Mouse (Mus musculus) kidney, postnatal 0 days (tissue): ENCODE measurements around the gene Ylpm1. TPM values are rescaled to one million over a fixed set of nuclear protein-coding genes. Genes with fewer than 3 reads are reported as not detected.

Experiments
- ATAC-seq: fragments of 200-750 bp; cut with Nextera tagmentation; replicated peaks from 2 replicates; pipeline ENCODE4 v1.8.0; 2017; ENCODE audit warnings: low read depth, moderate number of reproducible peaks, moderate TSS enrichment, moderate library complexity; ENCODE audit not compliant: low FRiP score
- DNase-seq: peaks from one replicate; pipeline ENCODE4 v3.0.0-alpha.2; 2016; ENCODE audit warnings: low spot score
- H3K27ac ChIP-seq: fragments of 300-500 bp; sonication (generic); 2 replicates; pipeline ENCODE4 v1.5.1; 2014; ENCODE audit warnings: mild to moderate bottlenecking
- H3K27me3 ChIP-seq: fragments of 300-500 bp; sonication (generic); 2 replicates; pipeline ENCODE4 v1.6.1; 2014; ENCODE audit warnings: low read length, mixed read lengths; ENCODE audit not compliant: insufficient read depth
- H3K36me3 ChIP-seq: fragments of 300-500 bp; sonication (generic); 2 replicates; pipeline ENCODE4 v1.6.1; 2014; ENCODE audit warnings: low read length, mixed read lengths; ENCODE audit not compliant: insufficient read depth
- H3K4me1 ChIP-seq: fragments of 300-500 bp; sonication (generic); replicated peaks from 2 replicates; pipeline ENCODE4 v1.6.1; 2014; ENCODE audit warnings: antibody characterized with exemption, low read length, mixed read lengths; ENCODE audit not compliant: insufficient read depth
- H3K4me2 ChIP-seq: fragments of 300-500 bp; sonication (generic); 2 replicates; pipeline ENCODE4 v1.6.1; 2014; ENCODE audit warnings: mild to moderate bottlenecking, low read length, moderate library complexity, mixed read lengths
- H3K4me3 ChIP-seq: fragments of 300-500 bp; sonication (generic); replicated peaks from 2 replicates; pipeline ENCODE4 v1.5.1; 2014; ENCODE audit warnings: low read depth, low read length
- H3K9ac ChIP-seq: fragments of 300-500 bp; sonication (generic); 2 replicates; pipeline ENCODE4 v1.6.1; 2014; ENCODE audit warnings: low read depth, low read length
- H3K9me3 ChIP-seq: fragments of 300-500 bp; sonication (generic); replicated peaks from 2 replicates; pipeline ENCODE4 v1.6.1; 2016; ENCODE audit warnings: low read length, inconsistent platforms, mixed read lengths
- CTCF ChIP-seq: IDR thresholded peaks from 2 replicates; pipeline ENCODE4 v1.5.1; 2016; ENCODE audit warnings: antibody characterized with exemption, low read depth, mild to moderate bottlenecking, moderate library complexity
- WGBS: fragments of 180-500 bp; shearing (Covaris S2); extraction: QIAGEN DNeasy Blood & Tissue Kit; methylation state at CpG from one replicate; pipeline ENCODE4 v1.1.7; 2014; 5-methylcytosine and 5-hydroxymethylcytosine counted together
- polyA plus RNA-seq: library from polyadenylated mRNA; unstranded; fragments of >200 nt; fragmentation: Nextera tagmentation; extraction: Ambion mirVana; gene quantifications from 2 replicates; pipeline ENCODE4 v1.2.1, GENCODE M21; 2015

Gene Ylpm1
- polyA plus RNA-seq, 1 experiment from 2014 or later, result 19.7 TPM

DNA sequence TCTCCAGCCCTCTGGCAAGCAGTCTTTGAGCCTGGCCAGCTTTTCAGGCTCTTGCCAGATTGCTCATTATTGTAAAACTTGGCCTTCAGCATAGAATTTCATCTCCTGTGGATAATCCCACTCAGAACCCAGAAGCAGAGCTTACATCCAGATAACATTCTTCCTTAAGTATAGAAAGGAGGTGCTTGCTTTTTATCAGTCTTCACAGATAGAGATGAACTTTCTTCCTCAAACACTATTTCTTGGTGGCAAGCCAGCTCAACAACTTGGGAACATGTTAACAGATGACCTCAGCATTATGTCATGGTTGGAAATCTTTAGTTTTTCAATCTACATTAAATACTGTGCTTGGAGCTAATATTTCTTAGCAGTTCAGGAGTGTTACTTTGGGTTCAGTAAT, 74.9 kb downstream of the Ylpm1 start:
- TF ChIP-seq CTCF, result no peak
- DNase-seq (no peak), ATAC-seq (no peak)
- H3K27me3 ChIP-seq, result no peaks in the 10 kb centered on the region
- no peaks in the 10 kb centered on the region for H3K4me1 ChIP-seq
- no peak overlapping the region for H3K9ac ChIP-seq
- H3K4me2 ChIP-seq, result no peak overlapping the region
- H3K4me3 ChIP-seq, result no peak overlapping the region
- peaks cover 22% of the 10 kb centered on the region for H3K36me3 ChIP-seq
- H3K9me3 ChIP-seq, result no peaks in the 10 kb centered on the region
- H3K27ac ChIP-seq, result no peak overlapping the region

- H3K4me3 ChIP-seq, result no peak overlapping the region
- peaks cover 5% of the 10 kb centered on the region; the same call in 1 of the 2 replicates for H3K36me3 ChIP-seq
- WGBS, result 91% methylated on average over 3 of the region's 3 CpGs
- DNase-seq, result no peak
- no peaks in the 10 kb centered on the region for H3K27me3 ChIP-seq
- H3K27ac ChIP-seq, result no peak overlapping the region
- ATAC-seq, result no peak
- no peak for TF ChIP-seq CTCF
- no peak overlapping the region for H3K4me2 ChIP-seq
- H3K9ac ChIP-seq, result no peak overlapping the region
- H3K9me3 ChIP-seq, result no peaks in the 10 kb centered on the region
- no peaks in the 10 kb centered on the region for H3K4me1 ChIP-seq
These were observed 81.0 kb downstream of the Ylpm1 start for GRCm38 (mm10) chr12:85077100-85077499.

- Histone ChIP-seq H3K27ac (no peak overlapping the region), H3K4me2 (no peak overlapping the region), H3K4me3 (no peak overlapping the region), H3K36me3 (0 out of 2 replicates have a peak, but pooled peaks cover 6% of the 10 kb centered on the region), H3K9me3 (no peaks in the 10 kb centered on the region), H3K9ac (no peak overlapping the region), H3K4me1 (no peaks in the 10 kb centered on the region), H3K27me3 (no peaks in the 10 kb centered on the region)
- ATAC-seq, result no peak
- TF ChIP-seq CTCF, result no peak
- 80% methylated on average over 2 of the region's 2 CpGs for WGBS
- DNase-seq, result no peak
These were observed 88.1 kb downstream of the Ylpm1 start for GRCm38 (mm10) chr12:85084257-85084656.

DNA sequence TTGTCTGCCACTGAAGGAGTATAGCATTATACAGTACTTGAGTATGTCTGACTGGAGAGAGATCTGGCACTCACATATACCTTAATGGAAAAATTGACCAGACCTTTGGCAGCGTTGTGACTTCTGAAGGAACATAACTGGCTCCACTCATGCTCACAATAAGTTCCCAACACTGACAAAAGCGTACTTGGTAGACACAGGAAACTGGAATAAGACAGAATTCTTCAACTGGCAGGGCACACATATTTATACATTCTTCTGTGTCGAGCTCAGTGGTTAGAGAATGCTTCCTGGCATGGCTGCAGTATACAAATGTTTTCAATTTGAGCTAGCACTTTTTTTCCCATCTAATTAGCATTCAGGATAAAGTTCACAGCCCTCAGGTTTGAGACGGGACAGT, 88.8 kb downstream of the Ylpm1 start:
- no peak overlapping the region for H3K9ac ChIP-seq
- no peak for TF ChIP-seq CTCF
- no peak overlapping the region for H3K4me3 ChIP-seq
- H3K27ac ChIP-seq, result no peak overlapping the region
- ATAC-seq, result no peak
- 0 out of 2 replicates have a peak, but pooled peaks cover 6% of the 10 kb centered on the region for H3K36me3 ChIP-seq
- H3K27me3 ChIP-seq, result no peaks in the 10 kb centered on the region
- no peaks in the 10 kb centered on the region for H3K4me1 ChIP-seq
- DNase-seq, result no peak
- H3K4me2 ChIP-seq, result no peak overlapping the region
- WGBS, result 83% methylated on average over 4 of the region's 4 CpGs
- no peaks in the 10 kb centered on the region for H3K9me3 ChIP-seq

DNA sequence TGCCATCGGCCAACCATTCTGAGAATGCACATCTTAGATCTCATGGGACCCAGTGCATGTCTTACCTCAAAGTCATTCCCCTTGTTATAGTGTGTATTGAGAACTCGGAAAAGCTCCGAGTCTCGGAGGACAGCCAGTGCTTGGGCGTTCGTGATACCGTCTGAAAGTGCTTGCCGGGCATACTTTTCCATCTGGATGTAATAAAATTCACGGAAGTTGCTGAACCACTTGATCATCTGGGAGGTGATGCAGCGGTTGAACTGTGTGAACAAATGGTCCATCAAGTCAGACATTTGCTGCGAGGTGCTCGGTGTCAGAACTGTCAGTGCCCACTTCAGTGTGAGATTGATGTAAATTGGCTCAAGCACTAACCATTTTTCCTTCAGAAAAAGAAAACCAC, 91.7 kb downstream of the Ylpm1 start:
- no peak overlapping the region for H3K4me2 ChIP-seq
- WGBS, result 65% methylated on average over 12 of the region's 12 CpGs
- TF ChIP-seq CTCF, result no peak
- H3K36me3 ChIP-seq, result 0 out of 2 replicates have a peak, but pooled peaks cover 6% of the 10 kb centered on the region
- ATAC-seq, result no peak
- H3K27me3 ChIP-seq, result no peaks in the 10 kb centered on the region
- H3K9me3 ChIP-seq, result no peaks in the 10 kb centered on the region
- H3K9ac ChIP-seq, result no peak overlapping the region
- DNase-seq, result no peak
- no peaks in the 10 kb centered on the region for H3K4me1 ChIP-seq
- H3K4me3 ChIP-seq, result no peak overlapping the region
- no peak overlapping the region for H3K27ac ChIP-seq

GRCm38 (mm10) chr12:85091190-85091589, 95.1 kb downstream of the Ylpm1 start:
- H3K27me3 ChIP-seq, result no peaks in the 10 kb centered on the region
- DNase-seq (no peak), ATAC-seq (no peak)
- H3K9ac ChIP-seq, result no peak overlapping the region
- no peak overlapping the region for H3K4me2 ChIP-seq
- no peak for TF ChIP-seq CTCF
- H3K9me3 ChIP-seq, result no peaks in the 10 kb centered on the region
- H3K27ac ChIP-seq, result no peak overlapping the region
- WGBS, result 96% methylated on average over 3 of the region's 3 CpGs
- H3K4me3 ChIP-seq, result no peak overlapping the region
- H3K4me1 ChIP-seq, result 0 out of 2 replicates have a peak, but pooled peaks cover 3% of the 10 kb centered on the region
- 0 out of 2 replicates have a peak, but pooled peaks cover 6% of the 10 kb centered on the region for H3K36me3 ChIP-seq

- ATAC-seq (0 out of 2 replicates have a peak, but pooled peaks have one; percentile 48), DNase-seq (peak; percentile 81)
- no peaks in the 10 kb centered on the region for H3K27me3 ChIP-seq
- H3K4me3 ChIP-seq, result no peak overlapping the region
- 0 out of 2 replicates have a peak, but pooled peaks cover 6% of the 10 kb centered on the region for H3K36me3 ChIP-seq
- H3K4me1 ChIP-seq, result 0 out of 2 replicates have a peak, but pooled peaks cover 3% of the 10 kb centered on the region
- H3K4me2 ChIP-seq, result no peak overlapping the region
- H3K9ac ChIP-seq, result no peak overlapping the region
- no peaks in the 10 kb centered on the region for H3K9me3 ChIP-seq
- H3K27ac ChIP-seq, result no peak overlapping the region
- TF ChIP-seq CTCF, result peak; percentile 75
- WGBS, result 10% methylated on average over 3 of the region's 3 CpGs
These were observed 96.1 kb downstream of the Ylpm1 start for GRCm38 (mm10) chr12:85092214-85092613.
